Mouse (Mus musculus): ENCODE data around the gene Afg3l1.
"Not testable (repeated sequence)": the region's sequence is repeated elsewhere in the genome, so short reads cannot be mapped to it uniquely, and the experiment has no call there.

DNA sequence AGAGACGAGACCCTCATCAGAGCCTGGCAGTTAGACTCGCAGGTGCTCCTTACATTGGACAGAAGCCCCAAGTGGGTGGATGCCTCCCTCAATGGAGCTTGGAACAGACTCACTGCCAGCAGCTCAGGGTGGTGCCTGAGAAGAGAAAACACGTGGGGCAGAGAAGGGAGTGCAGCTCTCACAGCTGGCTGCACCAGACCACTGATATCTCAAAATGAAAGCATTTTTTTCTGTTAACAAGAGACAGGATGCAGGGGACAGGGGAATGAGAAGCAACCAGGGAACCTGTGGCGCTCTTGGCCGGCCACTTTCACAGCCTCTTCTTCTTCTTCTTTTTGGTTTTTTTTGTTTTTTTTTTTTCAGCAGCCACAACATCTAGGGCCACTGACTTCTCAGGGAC is 3.2 kb upstream of the Afg3l1 start:
- TF ChIP-seq POLR2A, CTCF (IDR thresholded peaks at IDR 0.05; ENCODE audit: insufficient read depth, low read depth, low read length): not testable (repeated sequence)
